Mouse (Mus musculus) liver, embryonic 16.5 days (tissue): Measurements from ENCODE around the gene Rbfox3. TPM values are rescaled to one million over a fixed set of nuclear protein-coding genes. Genes with fewer than 3 reads are reported as not detected.

Source experiments
- ATAC-seq: fragments of 200-750 bp; cut with Nextera tagmentation; 2 replicates; pipeline ENCODE4 v1.8.0; 2017; ENCODE audit warnings: low read depth, mild to moderate bottlenecking, moderate number of reproducible peaks, moderate library complexity
- H3K27ac ChIP-seq: fragments of 300-500 bp; sonication (generic); 2 replicates; pipeline ENCODE4 v1.5.1; 2014; ENCODE audit warnings: mild to moderate bottlenecking, low read length
- H3K27me3 ChIP-seq: fragments of 300-500 bp; sonication (generic); 2 replicates; pipeline ENCODE4 v1.6.1; 2014; ENCODE audit warnings: low read depth, low read length, mixed read lengths; ENCODE audit not compliant: control insufficient read depth, insufficient read depth
- H3K36me3 ChIP-seq: fragments of 300-500 bp; sonication (generic); 2 replicates; pipeline ENCODE4 v1.6.1; 2014; ENCODE audit warnings: mild to moderate bottlenecking; ENCODE audit not compliant: control insufficient read depth, insufficient read depth
- H3K4me1 ChIP-seq: fragments of 300-500 bp; sonication (generic); 2 replicates; pipeline ENCODE4 v1.6.1; 2014; ENCODE audit warnings: low read depth, low read length, mixed read lengths; ENCODE audit not compliant: control insufficient read depth
- H3K4me2 ChIP-seq: fragments of 300-500 bp; sonication (generic); 2 replicates; pipeline ENCODE4 v1.6.1; 2014; ENCODE audit warnings: low read depth, low read length, mixed read lengths
- H3K4me3 ChIP-seq: fragments of 300-500 bp; sonication (generic); 2 replicates; pipeline ENCODE4 v1.5.1; 2014; ENCODE audit warnings: low read depth, mild to moderate bottlenecking, low read length
- H3K9ac ChIP-seq: fragments of 300-500 bp; sonication (generic); 2 replicates; pipeline ENCODE4 v1.6.1; 2014; ENCODE audit warnings: low read depth, low read length
- H3K9me3 ChIP-seq: fragments of 300-500 bp; sonication (generic); replicated peaks from 2 replicates; pipeline ENCODE4 v1.6.1; 2016; ENCODE audit warnings: low read length; ENCODE audit not compliant: control insufficient read depth
- WGBS: fragments of 180-500 bp; shearing (Covaris S2); extraction: QIAGEN DNeasy Blood & Tissue Kit; methylation state at CpG from one replicate; pipeline ENCODE4 v1.1.7; 2014; ENCODE audit not compliant: insufficient replicate concordance; 5-methylcytosine and 5-hydroxymethylcytosine counted together
- polyA plus RNA-seq: library from polyadenylated mRNA; unstranded; fragments of >200 nt; fragmentation: Nextera tagmentation; extraction: Ambion mirVana; gene quantifications from 2 replicates; pipeline ENCODE4 v1.2.1, GENCODE M21; 2015

Rbfox3 gene
- polyA plus RNA-seq, 1 experiment from 2014 or later, result 0.40 TPM

- H3K9me3 ChIP-seq, result no peaks in the 10 kb centered on the region
- no peaks in the 10 kb centered on the region for H3K36me3 ChIP-seq
- H3K27ac ChIP-seq, result no peak overlapping the region
- no peak overlapping the region for H3K4me3 ChIP-seq
- no peak overlapping the region for H3K9ac ChIP-seq
- no peaks in the 10 kb centered on the region for H3K4me1 ChIP-seq
- WGBS, result 43% methylated on average over 4 of the region's 4 CpGs
- H3K27me3 ChIP-seq, result no peaks in the 10 kb centered on the region; the same call in 1 of the 2 replicates
- H3K4me2 ChIP-seq, result no peak overlapping the region
- no peak for ATAC-seq
Observed at GRCm38 (mm10) chr11:118523496-118524145, 387.8 kb downstream of the Rbfox3 start.

GRCm38 (mm10) chr11:118520932-118521331 lies 390.5 kb downstream of the Rbfox3 start:
- Histone ChIP-seq H3K4me3 (no peak overlapping the region), H3K4me2 (no peak overlapping the region), H3K9ac (no peak overlapping the region), H3K36me3 (no peaks in the 10 kb centered on the region), H3K4me1 (no peaks in the 10 kb centered on the region), H3K27me3 (no peaks in the 10 kb centered on the region; the same call in 1 of the 2 replicates), H3K27ac (no peak overlapping the region), H3K9me3 (no peaks in the 10 kb centered on the region)
- ATAC-seq, result no peak
- 65% methylated on average over 2 of the region's 2 CpGs for WGBS

GRCm38 (mm10) chr11:118520251-118520650 lies 391.1 kb downstream of the Rbfox3 start:
- WGBS, result 35% methylated on average over 5 of the region's 5 CpGs
- no peak for ATAC-seq
- no peaks in the 10 kb centered on the region for H3K36me3 ChIP-seq
- H3K27me3 ChIP-seq, result no peaks in the 10 kb centered on the region
- H3K4me1 ChIP-seq, result no peaks in the 10 kb centered on the region
- no peak overlapping the region for H3K4me2 ChIP-seq
- H3K27ac ChIP-seq, result no peak overlapping the region
- H3K9me3 ChIP-seq, result no peaks in the 10 kb centered on the region
- no peak overlapping the region for H3K4me3 ChIP-seq
- H3K9ac ChIP-seq, result no peak overlapping the region

DNA sequence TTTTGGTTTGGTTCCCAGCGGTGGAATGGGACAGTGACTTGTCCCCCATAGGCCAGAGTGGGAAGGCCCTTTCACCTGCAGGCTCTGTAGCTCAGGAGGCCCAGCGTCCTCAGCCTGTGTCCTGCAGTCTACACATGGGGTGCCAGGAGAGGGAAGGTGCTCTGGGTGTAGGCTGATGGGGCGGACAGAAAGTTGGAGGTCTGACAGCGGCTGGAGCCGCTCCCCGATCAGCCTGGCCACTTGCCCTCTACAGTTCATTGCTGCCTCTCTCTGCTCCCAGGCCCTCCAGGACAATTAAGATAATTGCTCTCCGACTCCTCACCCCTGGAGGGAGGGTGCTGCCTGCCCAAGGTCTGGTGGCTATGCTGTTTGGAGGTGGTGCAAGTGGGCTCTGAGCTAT lies 392.7 kb downstream of the Rbfox3 start:
- H3K4me3 ChIP-seq, result no peak overlapping the region
- H3K27ac ChIP-seq, result no peak overlapping the region
- no peaks in the 10 kb centered on the region for H3K4me1 ChIP-seq
- no peak overlapping the region for H3K4me2 ChIP-seq
- no peaks in the 10 kb centered on the region for H3K9me3 ChIP-seq
- ATAC-seq, result no peak
- WGBS, result 67% methylated on average over 7 of the region's 7 CpGs
- no peaks in the 10 kb centered on the region for H3K36me3 ChIP-seq
- no peaks in the 10 kb centered on the region for H3K27me3 ChIP-seq
- H3K9ac ChIP-seq, result no peak overlapping the region

- no peak overlapping the region for H3K27ac ChIP-seq
- H3K9me3 ChIP-seq, result no peaks in the 10 kb centered on the region
- no peak overlapping the region for H3K4me3 ChIP-seq
- no peaks in the 10 kb centered on the region for H3K36me3 ChIP-seq
- no peaks in the 10 kb centered on the region for H3K27me3 ChIP-seq
- H3K9ac ChIP-seq, result no peak overlapping the region
- no peaks in the 10 kb centered on the region for H3K4me1 ChIP-seq
- no peak overlapping the region for H3K4me2 ChIP-seq
- ATAC-seq, result no peak
- WGBS, result 58% methylated on average over 7 of the region's 7 CpGs
Observed at GRCm38 (mm10) chr11:118517924-118518323, 393.5 kb downstream of the Rbfox3 start.

DNA sequence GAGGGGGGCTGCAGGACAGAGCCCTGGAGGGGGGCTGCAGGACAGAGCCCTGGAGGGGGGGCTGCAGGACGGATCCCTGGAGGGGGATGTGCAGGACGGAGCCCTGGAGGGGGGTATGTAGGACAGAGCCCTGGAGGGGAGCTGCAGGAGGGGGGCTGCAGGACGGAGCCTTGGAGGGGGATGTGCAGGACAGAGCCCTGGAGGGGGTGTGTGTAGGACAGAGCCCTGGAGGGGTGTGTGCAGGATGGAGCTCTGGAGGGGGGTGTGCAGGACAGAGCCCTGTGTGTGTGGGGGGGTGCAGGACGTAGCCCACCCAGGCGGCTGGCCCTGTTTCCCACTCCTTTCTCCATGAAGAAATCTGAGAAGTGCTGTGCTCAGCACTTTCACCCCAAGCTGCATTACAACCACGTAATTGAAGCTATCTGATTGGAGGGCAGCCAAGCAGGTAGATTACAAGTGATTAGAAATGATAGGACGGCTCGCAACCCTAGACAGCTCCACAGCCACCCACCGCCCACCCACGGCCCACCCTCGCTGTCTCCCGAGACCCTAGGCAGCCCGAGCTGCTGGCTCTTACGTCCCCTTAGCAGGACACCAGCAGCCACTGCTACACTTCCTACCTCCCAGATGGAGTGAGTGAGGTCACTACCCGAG lies 399.0 kb downstream of the Rbfox3 start:
- 50% methylated on average over 15 of the region's 15 CpGs for WGBS
- Histone ChIP-seq H3K9me3 (no peaks in the 10 kb centered on the region), H3K36me3 (no peaks in the 10 kb centered on the region), H3K4me2 (no peak overlapping the region), H3K4me3 (no peak overlapping the region), H3K27me3 (peaks cover 2% of the 10 kb centered on the region; the same call in 1 of the 2 replicates), H3K4me1 (no peaks in the 10 kb centered on the region), H3K9ac (no peak overlapping the region), H3K27ac (no peak overlapping the region)
- ATAC-seq, result 0 out of 2 replicates have a peak, but pooled peaks have one; percentile 19

- Histone ChIP-seq H3K36me3 (no peaks in the 10 kb centered on the region), H3K27me3 (peaks cover 2% of the 10 kb centered on the region; the same call in 1 of the 2 replicates), H3K4me3 (no peak overlapping the region), H3K9ac (no peak overlapping the region), H3K4me1 (no peaks in the 10 kb centered on the region), H3K27ac (no peak overlapping the region), H3K9me3 (no peaks in the 10 kb centered on the region), H3K4me2 (no peak overlapping the region)
- no peak for ATAC-seq
- WGBS, result 61% methylated on average over 6 of the region's 6 CpGs
Observed at GRCm38 (mm10) chr11:118511851-118512250, 399.5 kb downstream of the Rbfox3 start.

GRCm38 (mm10) chr11:118508341-118508740 lies 403.1 kb downstream of the Rbfox3 start:
- WGBS, result 51% methylated on average over 7 of the region's 7 CpGs
- no peak for ATAC-seq
- peaks cover 15% of the 10 kb centered on the region for H3K27me3 ChIP-seq

GRCm38 (mm10) chr11:118507904-118508303 lies 403.5 kb downstream of the Rbfox3 start:
- Histone ChIP-seq H3K9me3 (no peaks in the 10 kb centered on the region), H3K4me1 (no peaks in the 10 kb centered on the region), H3K9ac (no peak overlapping the region), H3K27ac (no peak overlapping the region), H3K27me3 (peaks cover 20% of the 10 kb centered on the region), H3K4me3 (no peak overlapping the region), H3K36me3 (no peaks in the 10 kb centered on the region), H3K4me2 (no peak overlapping the region)
- 28% methylated on average over 5 of the region's 5 CpGs for WGBS
- ATAC-seq, result no peak

More at GRCm38 (mm10) chr11:118508341-118508740, 403.1 kb downstream of the Rbfox3 start:
- H3K9me3 ChIP-seq, result no peaks in the 10 kb centered on the region
- no peak overlapping the region for H3K27ac ChIP-seq
- H3K4me3 ChIP-seq, result no peak overlapping the region
- H3K36me3 ChIP-seq, result no peaks in the 10 kb centered on the region
- no peaks in the 10 kb centered on the region for H3K4me1 ChIP-seq
- H3K9ac ChIP-seq, result no peak overlapping the region
- no peak overlapping the region for H3K4me2 ChIP-seq
